ENCODE assay signal across 8 mouse cellular contexts in genomic region chr2:36104436-36104955, GRCm38 (mm10). TPM values are rescaled to one million over a fixed set of nuclear protein-coding genes. Genes with fewer than 3 reads are reported as not detected.
DNase-seq lines count a peak whose midpoint lies in the region; ATAC-seq and TF ChIP-seq lines count a peak whose summit lies in the region.

No protein-coding gene starts in this region.

- peaks cover 84% of the 10 kb centered on the region for H3K27me3 ChIP-seq in embryonic facial prominence, embryonic 15.5 days
- peaks cover 76% of the 10 kb centered on the region for H3K27me3 ChIP-seq in kidney, postnatal 0 days (ENCODE audit: insufficient read depth, low read length)

- no peak for TF ChIP-seq POLR2A in lung, adult 2 months (IDR thresholded peaks at IDR 0.05; ENCODE audit: borderline replicate concordance, extremely low read depth, low read depth, low read length)
- TF ChIP-seq POLR2A in olfactory bulb, adult 2 months (IDR thresholded peaks at IDR 0.05; ENCODE audit: insufficient read depth, low read depth, low read length): no peak

- no peak for TF ChIP-seq CTCF in lung, adult 2 months (IDR thresholded peaks at IDR 0.05; ENCODE audit: insufficient read depth, low read length)
- no peak for TF ChIP-seq CTCF in kidney, postnatal 0 days (IDR thresholded peaks at IDR 0.05; ENCODE audit: low read depth)
- no peak for TF ChIP-seq CTCF in olfactory bulb, adult 2 months (IDR thresholded peaks at IDR 0.05; ENCODE audit: insufficient read depth, low read depth, low read length)

- H3K36me3 ChIP-seq in embryonic facial prominence, embryonic 15.5 days: no peaks in the 10 kb centered on the region
- H3K36me3 ChIP-seq in kidney, postnatal 0 days (ENCODE audit: insufficient read depth, low read length): no peaks in the 10 kb centered on the region

- H3K4me3 ChIP-seq in lung, adult 2 months (replicated peaks; ENCODE audit: extremely low read depth, low read depth, low read length): peak overlapping the region; percentile 45
- peak overlapping the region; percentile 55 for H3K4me3 ChIP-seq in embryonic facial prominence, embryonic 15.5 days (replicated peaks)
- peak overlapping the region; percentile 47 for H3K4me3 ChIP-seq in kidney, postnatal 0 days (replicated peaks; ENCODE audit: low read depth, low read length)
- H3K4me3 ChIP-seq in olfactory bulb, adult 2 months (ENCODE audit: insufficient read depth, low read depth, low read length): peak overlapping the region; percentile 10; the same call in 1 of the 2 replicates

- WGBS in lung, adult 2 months: 1% methylated on average over 32 of the region's 32 CpGs
- under 1% methylated on average over 32 of the region's 32 CpGs for WGBS in embryonic facial prominence, embryonic 15.5 days
- WGBS in kidney, postnatal 0 days: under 1% methylated on average over 32 of the region's 32 CpGs
- WGBS in olfactory bulb, adult 2 months: 1% methylated on average over 32 of the region's 32 CpGs

- peak; percentile 20 for DNase-seq in lung, adult 2 months
- no peak for DNase-seq in lung, postnatal 36 days
- no peak for DNase-seq in kidney, postnatal 0 days (ENCODE audit: low spot score)
- DNase-seq in adrenal gland, adult 8-10 months: no peak
- no peak for DNase-seq in layer of hippocampus, adult 18-20 months (ENCODE audit: low spot score in 2 of 2)
- DNase-seq in right cerebral cortex, postnatal 4 days: no peak

- H3K9me3 ChIP-seq in embryonic facial prominence, embryonic 15.5 days (replicated peaks): no peaks in the 10 kb centered on the region
- no peaks in the 10 kb centered on the region for H3K9me3 ChIP-seq in kidney, postnatal 0 days (replicated peaks; ENCODE audit: low read length)

- peaks cover 5% of the 10 kb centered on the region; the same call in 1 of the 2 replicates for H3K4me1 ChIP-seq in lung, adult 2 months (ENCODE audit: control insufficient read depth, insufficient read depth, low read length)
- peaks cover 42% of the 10 kb centered on the region for H3K4me1 ChIP-seq in embryonic facial prominence, embryonic 15.5 days
- H3K4me1 ChIP-seq in kidney, postnatal 0 days (replicated peaks; ENCODE audit: insufficient read depth, low read length): peaks cover 9% of the 10 kb centered on the region; the same call in 1 of the 2 replicates
- peaks cover 33% of the 10 kb centered on the region for H3K4me1 ChIP-seq in olfactory bulb, adult 2 months (ENCODE audit: control insufficient read depth, insufficient read depth, low read length)

- H3K4me2 ChIP-seq in embryonic facial prominence, embryonic 15.5 days (replicated peaks): peak overlapping the region; percentile 64
- H3K4me2 ChIP-seq in kidney, postnatal 0 days (ENCODE audit: low read length): peak overlapping the region; percentile 82

- peak overlapping the region; percentile 28 for H3K9ac ChIP-seq in embryonic facial prominence, embryonic 15.5 days
- peak overlapping the region; percentile 46; the same call in 1 of the 2 replicates for H3K9ac ChIP-seq in kidney, postnatal 0 days (ENCODE audit: low read depth, low read length)

- ATAC-seq in embryonic facial prominence, embryonic 15.5 days (ENCODE audit: insufficient number of reproducible peaks, low FRiP score, low TSS enrichment, low read depth): no peak
- no peak for ATAC-seq in kidney, postnatal 0 days (replicated peaks; ENCODE audit: low FRiP score, low read depth)

- peak overlapping the region; percentile 56; the same call in 1 of the 2 replicates for H3K27ac ChIP-seq in embryonic facial prominence, embryonic 15.5 days (replicated peaks)
- no peak overlapping the region for H3K27ac ChIP-seq in kidney, postnatal 0 days
- H3K27ac ChIP-seq in olfactory bulb, adult 2 months (ENCODE audit: insufficient read depth, low read depth, low read length): no peak overlapping the region

RNA-seq across cellular contexts. Expression of gene Lhx6, which starts 0.7 kb away (rescaled TPM):
- polyA plus RNA-seq in lung, adult 2 months (2012; rRNA removed): 1.8 and 3.6 TPM in 2 replicates
- 7.0 and 7.2 TPM in 2 replicates for polyA plus RNA-seq in embryonic facial prominence, embryonic 15.5 days (2015; fragmentation: Nextera tagmentation; extraction: Ambion mirVana)
- polyA plus RNA-seq in kidney, postnatal 0 days (2015; fragmentation: Nextera tagmentation; extraction: Ambion mirVana): 1.5 and 1.7 TPM in 2 replicates
- not detected in 2 replicates for polyA plus RNA-seq in olfactory bulb, adult 2 months (2012; ENCODE audit: insufficient read depth, insufficient read length, low replicate concordance, missing spikeins)
- total RNA-seq in adrenal gland, adult 8-10 months (2022): 1 to 10 TPM in 2 of 4 experiments, under 1 TPM in 2; 0.49 to 2.2 (median 1.2) TPM
- 10 to 100 TPM; 15.6 to 16.4 TPM for total RNA-seq in layer of hippocampus, adult 18-20 months (2021)

RNA-seq across cellular contexts. Expression of gene Mrrf, which starts 31.7 kb away (rescaled TPM):
- polyA plus RNA-seq in lung, adult 2 months (2012; rRNA removed): 18.2 and 24.5 TPM in 2 replicates
- polyA plus RNA-seq in embryonic facial prominence, embryonic 15.5 days (2015; fragmentation: Nextera tagmentation; extraction: Ambion mirVana): 21.5 and 29.7 TPM in 2 replicates
- 25.4 and 28.6 TPM in 2 replicates for polyA plus RNA-seq in kidney, postnatal 0 days (2015; fragmentation: Nextera tagmentation; extraction: Ambion mirVana)
- not detected in 2 replicates for polyA plus RNA-seq in olfactory bulb, adult 2 months (2012; ENCODE audit: insufficient read depth, insufficient read length, low replicate concordance, missing spikeins)
- 10 to 100 TPM; 22.1 to 29.7 (median 26.0) TPM for total RNA-seq in adrenal gland, adult 8-10 months (2022)
- total RNA-seq in layer of hippocampus, adult 18-20 months (2021): 10 to 100 TPM; 17.0 to 20.2 TPM

RNA-seq across cellular contexts. Expression of gene Rbm18, which starts 32.1 kb away (rescaled TPM):
- polyA plus RNA-seq in lung, adult 2 months (2012; rRNA removed): 10.6 and 14.5 TPM in 2 replicates
- polyA plus RNA-seq in embryonic facial prominence, embryonic 15.5 days (2015; fragmentation: Nextera tagmentation; extraction: Ambion mirVana): 73.3 and 78.7 TPM in 2 replicates
- 59.8 and 62.5 TPM in 2 replicates for polyA plus RNA-seq in kidney, postnatal 0 days (2015; fragmentation: Nextera tagmentation; extraction: Ambion mirVana)
- not detected in 2 replicates for polyA plus RNA-seq in olfactory bulb, adult 2 months (2012; ENCODE audit: insufficient read depth, insufficient read length, low replicate concordance, missing spikeins)
- total RNA-seq in adrenal gland, adult 8-10 months (2022): 10 to 100 TPM; 26.7 to 32.6 (median 29.8) TPM
- total RNA-seq in layer of hippocampus, adult 18-20 months (2021): 10 to 100 TPM; 46.6 to 50.5 TPM

RNA-seq across cellular contexts. Expression of gene Morn5, which starts 55.2 kb away (rescaled TPM):
- polyA plus RNA-seq in lung, adult 2 months (2012; rRNA removed): 3.0 and 4.4 TPM in 2 replicates
- polyA plus RNA-seq in embryonic facial prominence, embryonic 15.5 days (2015; fragmentation: Nextera tagmentation; extraction: Ambion mirVana): 10.6 and 20.2 TPM in 2 replicates
- polyA plus RNA-seq in kidney, postnatal 0 days (2015; fragmentation: Nextera tagmentation; extraction: Ambion mirVana): 0.27 and 0.62 TPM in 2 replicates
- not detected in 2 replicates for polyA plus RNA-seq in olfactory bulb, adult 2 months (2012; ENCODE audit: insufficient read depth, insufficient read length, low replicate concordance, missing spikeins)
- 1 to 10 TPM in 1 of 4 experiments, under 1 TPM in 3; 0.38 to 1.2 (median 0.57) TPM for total RNA-seq in adrenal gland, adult 8-10 months (2022)
- total RNA-seq in layer of hippocampus, adult 18-20 months (2021): 1 to 10 TPM; 1.8 to 2.5 TPM

RNA-seq across cellular contexts. Expression of gene Ndufa8, which starts 55.3 kb away (rescaled TPM):
- polyA plus RNA-seq in lung, adult 2 months (2012; rRNA removed): 52.3 and 56.0 TPM in 2 replicates
- polyA plus RNA-seq in embryonic facial prominence, embryonic 15.5 days (2015; fragmentation: Nextera tagmentation; extraction: Ambion mirVana): 216 and 226 TPM in 2 replicates
- polyA plus RNA-seq in kidney, postnatal 0 days (2015; fragmentation: Nextera tagmentation; extraction: Ambion mirVana): 383 TPM in 2 replicates
- polyA plus RNA-seq in olfactory bulb, adult 2 months (2012; ENCODE audit: insufficient read depth, insufficient read length, low replicate concordance, missing spikeins): not detected in 2 replicates
- 100 to 1,000 TPM; 128 to 194 (median 170) TPM for total RNA-seq in adrenal gland, adult 8-10 months (2022)
- total RNA-seq in layer of hippocampus, adult 18-20 months (2021): 100 to 1,000 TPM; 193 to 203 TPM

Comparison
In these comparisons a context has a peak if more than half of its experiments do, and no peak if none do; other contexts are left out.
1. RNA of gene Mrrf, which starts 31.7 kb away (polyA plus RNA-seq): 25.4 to 28.6 TPM in kidney, postnatal 0 days, 18.2 to 24.5 TPM in lung, adult 2 months and 21.5 to 29.7 TPM in embryonic facial prominence, embryonic 15.5 days; not detected in olfactory bulb, adult 2 months; every median in the first group is over 10 times any median in the second.
2. Peak in every context shown above with its lines, with median percentiles within 50 percentile points of each other: H3K4me3 ChIP-seq.